Mouse (Mus musculus): ENCODE data around the gene Gm10031. TPM values are rescaled to one million over a fixed set of nuclear protein-coding genes. Genes with fewer than 3 reads are reported as not detected.
A peak's percentile ranks its signal among the peaks of the same experiment; 100 is the strongest.

Gm10031 gene
- total and polyA plus RNA-seq, 3 experiments = 9.5 to 52.3 (median 45.0) TPM

DNA sequence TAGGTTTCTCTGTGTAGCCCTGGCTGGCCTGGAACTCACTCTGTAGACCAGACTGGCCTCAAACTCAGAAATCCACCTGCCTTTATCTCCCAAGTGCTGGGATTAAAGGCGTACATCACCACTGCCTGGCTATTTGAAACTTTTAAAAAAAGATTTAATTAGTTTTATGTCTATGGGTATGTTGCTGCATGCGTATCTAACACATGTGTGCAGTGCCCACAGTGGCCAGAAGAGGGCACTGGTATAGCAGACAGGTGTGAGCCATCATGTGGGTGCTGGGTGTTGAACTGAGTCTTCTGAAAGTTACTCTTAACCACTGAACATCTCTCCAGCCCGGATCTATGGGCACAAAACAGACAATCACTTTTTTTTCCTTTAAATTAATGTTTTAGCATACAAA, 42.3 kb downstream of the Gm10031 start:
- Histone ChIP-seq H3K36me3 (ENCODE audit: control insufficient read depth, insufficient read depth, low read length) (no peaks in the 10 kb centered on the region), H3K79me2 (replicated peaks; ENCODE audit: control insufficient read depth, insufficient read depth, low read length) (peaks cover 2% of the 10 kb centered on the region), H3K4me1 (ENCODE audit: control insufficient read depth, insufficient read depth, low read length) (peaks cover 2% of the 10 kb centered on the region), H3K27me3 (ENCODE audit: control insufficient read depth, insufficient read depth, low read length) (no peaks in the 10 kb centered on the region), H3K4me3 (no peak overlapping the region), H3K9ac (ENCODE audit: low read depth, low read length) (no peak overlapping the region), H3K27ac (no peak overlapping the region)
- intact Hi-C loops (cut with DNase I) = no loop called here
- WGBS = 98% methylated on average over 3 of the region's 3 CpGs
- TF ChIP-seq CTCF (IDR thresholded peaks at IDR 0.05) (peak; percentile 60), POLR2A (IDR thresholded peaks at IDR 0.05; ENCODE audit: insufficient read depth, low read depth, low read length) (no peak)
- peak in 1 of 2 experiments; percentile 30 for DNase-seq

DNA sequence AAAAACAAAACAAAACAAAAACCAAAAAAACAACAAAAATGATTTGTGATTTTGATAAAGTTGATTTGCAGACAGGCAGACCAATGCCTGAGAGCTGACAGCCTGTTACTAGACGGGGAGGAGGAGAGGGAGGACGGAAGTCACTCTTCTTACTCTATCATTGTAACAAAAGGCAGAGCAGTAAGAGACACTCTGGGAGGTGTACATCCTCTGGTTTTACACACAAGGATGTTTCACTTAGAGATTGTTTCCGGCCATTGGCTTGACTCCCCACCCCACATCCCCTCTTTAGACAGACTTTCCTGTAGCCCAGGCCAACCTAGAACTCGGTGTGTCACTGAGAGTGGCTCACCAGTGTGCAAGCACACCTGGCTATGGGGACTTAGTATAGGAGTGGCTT, 45.8 kb downstream of the Gm10031 start:
- Histone ChIP-seq H3K4me1 (ENCODE audit: control insufficient read depth, insufficient read depth, low read length) (peaks cover 2% of the 10 kb centered on the region), H3K36me3 (ENCODE audit: control insufficient read depth, insufficient read depth, low read length) (no peaks in the 10 kb centered on the region), H3K4me3 (no peak overlapping the region), H3K27me3 (ENCODE audit: control insufficient read depth, insufficient read depth, low read length) (no peaks in the 10 kb centered on the region), H3K79me2 (replicated peaks; ENCODE audit: control insufficient read depth, insufficient read depth, low read length) (peaks cover 2% of the 10 kb centered on the region), H3K27ac (no peak overlapping the region), H3K9ac (ENCODE audit: low read depth, low read length) (no peak overlapping the region)
- 53% methylated on average over 4 of the region's 4 CpGs for WGBS
- TF ChIP-seq EP300 (IDR thresholded peaks at IDR 0.05; ENCODE audit: insufficient read depth, low read depth, low read length) (no peak), POLR2A (IDR thresholded peaks at IDR 0.05; ENCODE audit: insufficient read depth, low read depth, low read length) (no peak), CTCF (IDR thresholded peaks at IDR 0.05) (no peak)
- no peak for DNase-seq
- intact Hi-C loops (cut with DNase I) = no loop called here

DNA sequence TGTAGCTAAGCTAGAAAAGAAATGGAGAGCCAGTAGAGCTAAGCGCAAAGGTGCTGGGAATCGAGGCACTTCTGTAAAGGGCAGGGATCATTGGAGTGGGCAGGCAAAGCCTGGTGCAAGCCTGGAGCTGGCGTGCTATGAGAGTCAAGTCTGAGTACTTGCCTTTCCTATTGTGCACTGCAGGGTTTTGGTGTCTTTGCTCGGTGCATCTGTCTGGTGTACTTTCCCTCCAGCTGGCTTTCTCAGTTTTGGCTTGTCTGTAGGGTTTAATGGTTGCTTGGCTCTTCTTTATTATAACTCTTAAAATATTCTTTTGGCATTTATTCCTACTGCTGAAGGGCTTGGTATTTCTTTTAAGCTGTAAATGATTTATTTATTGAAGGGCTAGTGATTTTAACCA, 49.1 kb downstream of the Gm10031 start:
- DNase-seq = no peak
- WGBS = 85% methylated on average over 4 of the region's 4 CpGs
- Histone ChIP-seq H3K79me2 (replicated peaks; ENCODE audit: control insufficient read depth, insufficient read depth, low read length) (peaks cover 4% of the 10 kb centered on the region; the same call in 1 of the 2 replicates), H3K9ac (ENCODE audit: low read depth, low read length) (no peak overlapping the region), H3K27ac (no peak overlapping the region), H3K27me3 (ENCODE audit: control insufficient read depth, insufficient read depth, low read length) (no peaks in the 10 kb centered on the region), H3K4me1 (ENCODE audit: control insufficient read depth, insufficient read depth, low read length) (peaks cover 2% of the 10 kb centered on the region), H3K36me3 (ENCODE audit: control insufficient read depth, insufficient read depth, low read length) (no peaks in the 10 kb centered on the region), H3K4me3 (no peak overlapping the region)
- no peak for TF ChIP-seq CTCF (IDR thresholded peaks at IDR 0.05)
- TF ChIP-seq EP300 (IDR thresholded peaks at IDR 0.05; ENCODE audit: insufficient read depth, low read depth, low read length) = no peak
- TF ChIP-seq POLR2A (IDR thresholded peaks at IDR 0.05; ENCODE audit: insufficient read depth, low read depth, low read length) = no peak
- intact Hi-C loops (cut with DNase I) = no loop called here

Other genes starting within 250 kb of the Gm10031 start
- gene Tdrd5, start 220.3 kb upstream of the Gm10031 start, total RNA-seq (2021) = not detected
- gene Tdrd5, start 220.3 kb upstream of the Gm10031 start, polyA plus RNA-seq (2012; rRNA removed) = not detected in 2 replicates
- not detected for gene Nphs2, start 213.3 kb upstream of the Gm10031 start, total RNA-seq (2021)
- not detected in 2 replicates for gene Nphs2, start 213.3 kb upstream of the Gm10031 start, polyA plus RNA-seq (2012; rRNA removed)
- gene Gm2000, start 158.0 kb upstream of the Gm10031 start, total RNA-seq (2021) = 100 to 1,000 TPM; 394 to 449 TPM
- 11.6 and 19.6 TPM in 2 replicates for gene Gm2000, start 158.0 kb upstream of the Gm10031 start, polyA plus RNA-seq (2012; rRNA removed)
- gene Axdnd1, start 102.9 kb upstream of the Gm10031 start, total RNA-seq (2021) = not detected
- gene Axdnd1, start 102.9 kb upstream of the Gm10031 start, polyA plus RNA-seq (2012; rRNA removed) = not detected in 2 replicates
- gene Soat1, start 49.7 kb upstream of the Gm10031 start, total RNA-seq (2021) = 1 to 10 TPM; 7.1 to 8.2 TPM
- 5.6 and 13.3 TPM in 2 replicates for gene Soat1, start 49.7 kb upstream of the Gm10031 start, polyA plus RNA-seq (2012; rRNA removed)
- 10 to 100 TPM; 22.1 to 25.7 TPM for gene Abl2, start 34.8 kb downstream of the Gm10031 start, total RNA-seq (2021)
- gene Abl2, start 34.8 kb downstream of the Gm10031 start, polyA plus RNA-seq (2012; rRNA removed) = 4.7 and 9.3 TPM in 2 replicates
- 10 to 100 TPM in 1 of 2 experiments, 1 to 10 TPM in 1; 8.3 to 11.6 TPM for gene Tor3a, start 150.3 kb downstream of the Gm10031 start, total RNA-seq (2021)
- gene Tor3a, start 150.3 kb downstream of the Gm10031 start, polyA plus RNA-seq (2012; rRNA removed) = 8.9 and 11.8 TPM in 2 replicates
- gene Fam20b, start 195.1 kb downstream of the Gm10031 start, total RNA-seq (2021) = 10 to 100 TPM; 53.5 to 62.8 TPM
- 24.6 and 47.2 TPM in 2 replicates for gene Fam20b, start 195.1 kb downstream of the Gm10031 start, polyA plus RNA-seq (2012; rRNA removed)